Mouse (Mus musculus): ENCODE measurements around the gene 1700021F05Rik.

DNA sequence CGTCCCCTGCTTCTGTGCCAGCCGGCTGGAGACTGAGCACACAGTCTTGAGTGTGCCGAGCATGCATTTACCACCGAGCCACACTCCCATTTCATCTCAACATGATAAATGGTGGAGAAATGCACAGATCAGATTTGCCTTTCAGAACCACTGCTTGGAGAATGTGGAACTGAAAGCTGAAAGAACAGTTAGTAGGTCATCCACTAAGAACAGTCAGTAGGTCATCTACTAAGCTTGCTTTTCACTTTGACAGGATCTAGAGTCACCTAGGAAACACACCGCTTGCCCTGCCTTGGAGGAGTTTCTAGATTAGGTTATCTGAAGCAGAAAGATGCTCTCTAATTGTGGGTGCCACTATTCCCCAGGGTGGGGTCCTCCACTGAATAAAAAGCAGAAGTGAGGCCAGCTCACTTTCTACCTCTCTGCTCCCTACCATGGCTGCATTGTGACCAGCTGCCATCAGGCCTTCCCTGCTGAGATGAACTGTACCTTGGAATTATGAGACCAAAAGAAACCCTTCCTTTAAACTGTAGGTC is 16.9 kb upstream of the 1700021F05Rik start:
- TF ChIP-seq CTCF (IDR thresholded peaks at IDR 0.05; ENCODE audit: insufficient read depth, low read length), result no peak
- no peak for TF ChIP-seq POLR2A (IDR thresholded peaks at IDR 0.05; ENCODE audit: borderline replicate concordance, extremely low read depth, low read depth, low read length)
